Mouse (Mus musculus): ENCODE measurements at regions not wholly inside any gene's neighbourhood (a gene's known extent, or its start where the extent isn't known, plus 50 kb on each side); places are given as distances from the start of the nearest gene placed in this dataset.
"Not testable (repeated sequence)": the region's sequence is repeated elsewhere in the genome, so short reads cannot be mapped to it uniquely, and the experiment has no call there.

DNA sequence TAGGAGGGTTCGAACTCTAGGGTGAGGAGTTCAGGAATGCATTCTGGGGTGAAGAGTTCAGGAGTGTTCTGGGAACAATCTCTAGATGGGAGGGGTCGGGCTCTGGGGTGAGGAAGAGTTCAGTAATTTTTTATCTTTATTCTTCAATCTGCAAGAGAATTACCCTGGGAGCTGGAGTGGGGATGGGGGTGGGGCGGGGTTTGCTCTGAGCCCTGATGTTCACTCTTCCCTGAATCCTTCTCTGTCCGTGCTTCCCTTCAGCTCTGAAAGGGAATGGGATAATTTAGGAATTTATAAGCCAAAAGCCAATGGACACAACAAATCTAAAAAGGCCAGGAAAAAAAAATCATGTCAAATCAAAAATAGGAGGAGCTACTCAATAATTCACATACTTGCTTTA, 122.8 kb upstream of the Trim24 start:
- DNase-seq (ENCODE audit: low read depth) = not testable (repeated sequence)

DNA sequence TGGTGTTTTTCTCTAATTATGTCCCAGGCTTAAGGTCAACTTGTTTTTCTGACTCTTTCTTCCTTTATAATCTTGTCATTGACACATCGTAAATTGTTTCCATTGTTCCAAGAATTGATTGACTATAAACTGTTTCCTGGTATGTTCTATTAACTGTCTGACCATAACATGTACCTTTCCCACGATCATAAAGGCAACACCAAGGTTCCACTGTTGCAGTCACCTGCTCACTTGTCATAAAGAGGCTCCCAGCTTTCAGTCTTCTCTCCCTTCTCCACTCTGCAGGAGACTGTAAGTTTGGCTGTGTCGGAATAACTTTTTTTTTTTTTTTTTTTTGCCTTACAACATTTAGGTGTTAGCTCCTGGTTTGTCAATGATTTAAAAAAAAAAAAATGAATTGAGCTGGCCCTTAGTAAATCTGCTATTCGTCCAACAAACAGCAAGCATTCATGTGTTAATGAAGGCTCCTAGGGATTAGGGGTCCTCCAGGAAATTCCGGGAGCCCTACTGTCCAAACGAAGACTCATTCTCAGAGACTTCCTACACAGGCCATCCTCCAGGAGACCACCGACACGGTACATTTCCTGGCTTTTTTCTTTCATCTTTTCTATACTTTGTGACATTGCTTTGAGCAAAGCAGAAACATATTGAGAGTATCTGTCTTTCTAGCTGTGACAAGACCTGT, 122.2 kb upstream of the Trim24 start:
- no peak for DNase-seq (ENCODE audit: low read depth)

DNA sequence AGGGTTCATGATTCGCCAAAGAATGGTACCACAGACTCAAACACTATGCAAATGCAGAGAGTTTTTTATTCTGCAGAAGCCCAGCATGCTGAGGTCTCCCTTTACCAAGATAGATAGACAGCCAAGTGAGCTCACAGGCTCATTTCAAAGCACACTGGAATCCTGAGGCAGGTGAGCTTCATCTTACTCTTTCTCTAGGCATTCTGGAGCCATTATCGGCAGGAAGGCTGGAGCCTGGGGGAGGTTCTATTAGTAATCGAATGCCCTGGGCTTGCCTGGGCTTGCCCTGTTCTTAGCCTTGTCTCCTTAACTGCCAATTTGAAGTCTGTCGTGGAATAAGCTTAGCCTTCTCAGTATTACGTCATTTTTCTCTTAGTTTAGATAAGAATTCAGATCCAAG, 121.6 kb upstream of the Trim24 start:
- DNase-seq (ENCODE audit: low read depth) = no peak

DNA sequence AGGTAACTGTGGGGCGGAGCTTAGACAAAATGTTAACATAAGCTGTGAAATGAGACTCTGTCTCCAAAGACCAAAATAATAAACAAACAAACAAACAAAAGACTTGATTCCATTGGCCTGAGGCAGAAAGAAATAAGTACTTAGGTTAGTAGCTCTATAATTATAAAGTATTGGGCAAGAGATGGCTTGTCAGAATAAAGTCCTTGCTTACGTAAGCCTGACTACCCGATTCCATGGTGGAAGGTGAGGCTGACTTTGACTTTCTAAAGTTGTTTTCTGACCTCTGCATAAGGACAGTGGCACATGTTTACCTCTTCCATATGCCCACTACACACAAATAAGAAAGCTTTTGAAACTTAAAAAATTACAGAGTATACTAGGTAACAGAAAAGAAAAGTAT, 120.3 kb upstream of the Trim24 start:
- DNase-seq (ENCODE audit: low read depth) = no peak

DNA sequence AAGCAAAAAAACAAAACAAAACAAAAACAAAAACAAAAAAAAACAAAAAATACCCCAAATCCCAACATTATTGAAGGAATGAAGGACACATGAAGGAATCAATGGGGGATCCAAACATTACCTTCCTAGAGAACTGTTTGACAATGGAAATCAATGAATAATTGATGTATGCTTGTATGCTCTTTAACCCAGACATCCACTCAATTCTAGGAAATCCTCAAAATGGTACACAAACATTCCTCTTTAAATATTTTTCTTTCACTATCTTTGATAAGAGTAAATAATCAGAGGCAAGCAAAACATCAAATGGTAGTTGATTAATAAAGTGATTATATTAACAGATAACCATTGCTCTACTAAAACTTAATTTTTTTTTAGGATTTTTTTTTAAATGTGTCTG, 118.9 kb upstream of the Trim24 start:
- DNase-seq (ENCODE audit: low read depth) = no peak

DNA sequence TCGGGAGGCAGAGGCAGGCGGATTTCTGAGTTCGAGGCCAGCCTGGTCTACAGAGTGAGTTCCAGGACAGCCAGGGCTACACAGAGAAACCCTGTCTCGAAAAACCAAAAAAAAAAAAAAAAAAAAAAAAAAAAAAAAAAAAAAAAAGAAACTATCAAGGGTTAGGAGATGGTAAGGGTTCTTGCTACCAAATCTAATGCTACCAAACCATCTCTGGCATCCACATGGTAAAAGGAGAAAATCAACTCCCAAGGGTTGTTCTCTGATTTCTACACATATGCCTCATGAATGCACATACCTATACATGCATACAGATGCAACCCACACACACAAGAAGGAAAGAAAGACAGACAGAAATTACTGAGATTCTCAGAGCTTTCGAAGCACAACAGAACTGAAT, 109.6 kb upstream of the Trim24 start:
- DNase-seq (ENCODE audit: low read depth) = not testable (repeated sequence)

DNA sequence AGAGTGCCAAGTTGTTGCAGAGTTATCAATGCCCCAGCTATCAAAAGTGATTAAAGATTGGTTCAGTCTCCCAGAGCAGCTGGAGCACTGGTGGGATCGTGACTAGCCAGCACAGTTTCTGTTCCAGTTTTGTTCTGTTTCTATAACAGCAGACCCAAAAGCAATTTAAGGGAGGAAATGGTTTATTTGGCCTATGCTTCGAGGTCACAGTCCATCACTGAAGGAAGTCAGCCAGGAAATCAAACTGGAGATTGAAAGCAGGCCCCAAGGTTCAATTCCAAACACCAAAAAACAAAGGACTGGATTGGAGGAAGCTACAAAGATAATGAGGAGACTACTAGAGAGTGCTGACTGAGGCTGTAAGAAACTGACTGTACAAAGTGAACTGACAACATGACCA, 107.6 kb upstream of the Trim24 start:
- no peak for DNase-seq (ENCODE audit: low read depth)

DNA sequence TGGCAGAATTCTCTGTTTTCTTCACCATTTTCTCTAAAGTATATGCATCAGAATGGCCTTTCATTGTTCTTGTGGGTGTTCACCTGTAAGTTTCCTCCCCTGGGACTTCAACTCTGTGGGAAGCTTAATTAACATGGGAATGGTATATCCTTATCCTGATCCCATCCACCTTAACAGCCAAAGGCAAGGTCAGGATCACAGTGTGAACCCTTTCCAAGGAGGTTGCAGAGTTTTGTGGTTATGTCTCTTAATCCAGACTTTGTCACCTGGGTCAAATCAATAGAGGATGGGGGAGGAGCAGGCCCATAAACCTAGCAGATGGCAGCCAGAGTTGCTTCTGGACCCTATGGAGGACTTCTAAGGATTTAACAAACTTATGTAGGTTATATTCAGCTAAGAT, 102.9 kb upstream of the Trim24 start:
- DNase-seq (ENCODE audit: low read depth) = no peak

DNA sequence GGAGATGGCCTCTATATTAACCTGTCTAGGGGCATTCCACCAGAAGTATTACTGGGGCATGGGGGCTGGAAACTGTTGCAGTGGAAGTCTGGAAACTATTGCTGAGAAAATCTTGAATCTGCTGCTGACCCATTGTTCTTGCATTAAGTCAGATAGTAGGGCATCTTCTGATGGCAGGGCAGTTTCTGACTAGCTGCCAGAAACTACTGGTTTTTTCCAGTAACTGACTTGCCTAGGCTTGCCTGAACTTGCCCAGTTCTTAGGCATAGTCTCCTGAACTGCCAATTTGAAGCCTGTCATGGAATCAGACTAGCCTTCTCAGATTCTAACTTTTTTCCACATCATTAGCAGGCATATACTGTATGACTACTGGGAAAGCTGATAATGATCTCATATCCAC, 97.3 kb upstream of the Trim24 start:
- DNase-seq (ENCODE audit: low read depth) = no peak

DNA sequence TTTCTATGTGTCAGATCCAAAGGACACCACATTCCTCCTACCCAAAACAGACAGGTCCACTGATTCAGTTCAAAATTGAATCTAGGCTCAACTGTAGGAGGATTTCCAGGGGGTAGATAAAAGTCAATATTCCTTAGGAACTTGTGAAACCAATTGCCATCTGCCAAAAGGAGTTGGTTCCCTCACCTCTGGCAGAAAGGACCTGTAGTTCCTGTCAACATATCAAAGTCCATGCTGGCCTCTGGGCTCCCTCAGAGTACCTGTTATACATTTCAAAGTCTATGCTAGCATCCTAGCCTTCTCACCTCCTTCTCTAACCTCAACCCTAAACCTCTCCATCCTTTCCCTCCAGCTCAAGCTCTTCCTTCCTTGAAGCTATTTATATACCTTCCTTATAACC, 95.5 kb upstream of the Trim24 start:
- DNase-seq (ENCODE audit: low read depth) = no peak

DNA sequence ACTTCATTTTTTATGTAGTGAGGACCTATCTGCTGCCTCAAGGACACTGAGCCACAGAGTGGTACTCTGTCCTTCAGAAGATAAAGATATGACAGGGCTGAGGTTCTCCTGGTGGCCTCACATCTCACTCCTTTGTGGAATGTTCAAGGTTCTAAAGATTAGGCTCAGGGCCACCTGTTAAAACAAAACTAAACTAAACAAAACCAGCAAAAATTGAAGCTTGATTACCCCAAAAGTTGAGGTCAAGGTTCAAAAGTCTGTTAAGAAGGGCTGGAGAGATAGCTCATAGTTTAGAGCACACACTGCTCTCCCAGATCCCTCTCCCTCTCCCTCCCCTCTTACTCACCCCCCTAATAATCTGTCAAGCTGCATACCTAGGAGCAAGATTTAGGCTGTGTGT, 90.7 kb upstream of the Trim24 start:
- DNase-seq (ENCODE audit: low read depth) = no peak

DNA sequence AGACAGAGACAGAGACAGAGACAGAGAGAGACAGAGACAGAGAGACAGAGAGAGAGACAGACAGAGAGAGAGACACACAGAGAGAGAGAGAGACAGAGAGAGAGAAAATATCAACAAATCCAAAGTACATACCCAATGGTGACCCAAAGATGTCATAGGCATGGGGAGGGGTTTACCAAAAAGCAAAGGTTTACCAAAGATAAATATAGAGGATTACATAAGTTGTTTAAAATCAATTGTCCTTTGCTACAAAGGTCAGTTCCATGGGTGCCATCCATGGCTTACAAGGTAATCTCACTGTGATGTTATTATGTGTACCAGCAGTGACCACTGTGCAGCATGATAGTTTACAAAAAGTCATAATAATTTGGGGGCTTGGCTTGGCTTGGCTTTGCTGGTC, 88.7 kb upstream of the Trim24 start:
- no peak for DNase-seq (ENCODE audit: low read depth)

DNA sequence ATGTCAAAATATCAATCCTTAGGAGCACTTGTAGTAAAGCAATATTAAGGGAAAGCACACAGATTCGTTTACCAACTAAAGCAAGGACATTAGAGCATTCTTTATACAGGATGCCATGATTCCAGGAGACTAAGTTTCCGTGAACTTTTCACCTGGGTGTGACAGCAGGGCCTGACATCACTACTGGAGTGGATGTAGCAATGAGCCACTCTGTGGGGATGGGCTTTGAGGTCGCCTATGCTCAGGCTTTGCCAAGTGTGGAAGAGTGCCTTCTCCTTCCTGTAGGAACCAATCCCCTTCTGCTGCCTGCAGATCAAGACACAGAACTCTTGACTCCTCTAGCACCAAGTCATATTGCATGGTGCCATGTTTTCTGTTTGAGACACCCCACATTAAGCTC, 85.3 kb upstream of the Trim24 start:
- not testable (repeated sequence) for DNase-seq (ENCODE audit: low read depth)

DNA sequence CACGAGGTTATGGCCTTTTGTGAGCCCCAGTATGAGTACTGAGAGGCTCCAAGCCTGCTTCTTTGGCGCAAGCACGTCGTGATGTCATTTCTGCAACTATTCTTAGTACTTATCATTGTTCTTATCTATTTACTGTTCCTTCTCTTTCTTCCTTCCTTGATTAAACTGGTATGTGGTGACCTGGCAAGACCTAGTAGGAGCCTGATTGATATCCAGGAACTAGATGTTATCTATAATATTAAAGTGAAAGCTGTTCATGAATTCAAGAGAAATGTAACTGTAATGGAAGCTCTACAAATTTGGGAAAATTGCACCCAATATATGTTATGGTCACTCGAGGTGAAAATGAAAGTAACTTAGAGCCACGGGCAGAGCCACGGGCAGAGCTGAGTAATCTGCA, 84.9 kb upstream of the Trim24 start:
- no peak for DNase-seq (ENCODE audit: low read depth)

DNA sequence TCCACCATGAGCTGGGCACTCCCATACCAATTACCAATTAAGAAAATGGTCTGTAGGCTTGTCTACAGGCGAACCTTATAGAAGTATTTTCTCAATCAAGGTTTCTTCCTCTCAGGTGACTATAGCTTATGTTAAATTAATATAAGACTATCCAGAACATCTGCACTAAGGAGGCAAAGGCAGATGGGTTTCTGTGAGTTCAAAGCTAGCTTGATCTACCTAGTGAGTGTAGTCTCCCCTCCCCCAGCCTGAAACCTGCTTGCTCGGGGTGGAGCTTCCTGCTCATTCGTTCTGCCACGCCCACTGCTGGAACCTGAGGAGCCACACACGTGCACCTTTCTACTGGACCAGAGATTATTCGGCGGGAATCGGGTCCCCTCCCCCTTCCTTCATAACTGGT, 82.8 kb upstream of the Trim24 start:
- DNase-seq (ENCODE audit: low read depth) = not testable (repeated sequence)

DNA sequence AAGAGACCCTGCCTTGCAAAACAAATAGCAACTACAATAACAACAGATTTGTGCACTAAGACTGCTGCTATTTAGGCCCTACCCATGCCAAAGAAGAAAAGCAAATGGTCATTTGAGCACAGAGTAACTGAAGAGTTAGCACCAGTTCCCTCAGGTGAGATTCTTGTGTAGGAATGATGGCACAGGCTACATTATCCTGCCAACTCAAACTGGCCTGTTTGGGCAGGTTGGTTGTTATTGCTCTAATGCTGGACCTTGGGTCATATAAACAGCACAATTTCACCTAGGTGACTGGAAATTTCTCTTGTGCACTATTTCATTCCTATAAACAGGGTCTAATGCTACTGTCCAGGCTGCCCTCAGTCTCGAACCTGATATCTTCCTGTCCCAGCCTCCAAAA, 79.7 kb upstream of the Trim24 start:
- no peak for DNase-seq (ENCODE audit: low read depth)

DNA sequence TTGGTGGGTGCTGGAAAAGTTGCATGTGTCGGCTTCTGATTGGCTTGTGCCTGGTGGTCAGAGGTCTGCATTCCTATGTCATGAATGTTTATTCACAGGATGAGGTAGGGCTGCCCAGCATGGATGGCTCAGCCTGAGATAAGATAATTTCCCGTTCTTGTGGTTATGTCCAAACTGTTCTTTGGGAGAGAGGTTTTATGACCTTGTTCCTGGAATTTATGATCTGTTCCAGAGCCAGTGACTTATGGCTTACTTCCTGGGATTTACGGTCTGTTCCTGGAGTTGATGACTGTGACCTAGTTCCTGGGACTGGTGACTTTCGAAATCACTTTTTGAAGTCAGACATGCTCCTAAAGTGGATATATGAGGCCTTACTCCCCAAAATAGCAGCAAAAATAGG, 76.4 kb upstream of the Trim24 start:
- no peak for DNase-seq (ENCODE audit: low read depth)

DNA sequence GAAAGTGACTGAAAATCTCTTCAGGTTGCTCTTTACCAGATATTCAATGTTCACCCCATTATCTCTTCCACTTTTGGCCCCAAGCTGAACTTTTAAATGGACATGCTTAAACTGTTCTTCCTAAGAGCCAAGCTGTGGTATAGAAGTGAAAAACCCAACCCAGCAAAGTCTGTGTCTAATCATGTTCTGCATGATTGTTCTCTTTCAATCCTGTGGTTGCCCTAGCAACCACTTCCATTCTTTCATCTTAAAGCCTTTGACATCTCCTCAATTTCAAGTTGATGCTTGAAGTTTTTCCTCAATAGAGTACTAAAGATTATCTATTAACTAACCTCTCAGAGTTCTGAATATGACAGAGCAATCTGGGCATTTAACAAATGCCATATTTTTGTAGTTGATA, 75.6 kb upstream of the Trim24 start:
- no peak for DNase-seq (ENCODE audit: low read depth)

DNA sequence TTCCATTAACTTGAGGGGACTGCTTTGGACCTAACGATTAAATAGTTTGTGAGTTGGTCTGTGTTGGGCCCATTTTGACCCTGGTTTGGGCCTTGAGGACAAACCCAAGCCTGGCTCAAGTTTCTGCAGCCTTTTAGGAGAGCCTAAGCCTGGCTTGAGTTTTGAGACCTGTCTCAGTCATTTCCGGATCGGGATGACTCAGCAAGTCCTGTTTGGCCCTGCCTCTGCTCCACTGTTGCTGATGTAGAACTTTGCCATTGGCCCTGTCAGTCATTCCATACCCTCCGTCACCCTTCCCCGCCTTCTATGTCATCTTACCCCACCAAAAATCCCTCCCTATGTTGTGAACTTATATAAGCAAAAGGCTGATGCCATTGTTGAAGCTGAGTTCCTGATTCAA, 67.4 kb upstream of the Trim24 start:
- no peak for DNase-seq (ENCODE audit: low read depth)

DNA sequence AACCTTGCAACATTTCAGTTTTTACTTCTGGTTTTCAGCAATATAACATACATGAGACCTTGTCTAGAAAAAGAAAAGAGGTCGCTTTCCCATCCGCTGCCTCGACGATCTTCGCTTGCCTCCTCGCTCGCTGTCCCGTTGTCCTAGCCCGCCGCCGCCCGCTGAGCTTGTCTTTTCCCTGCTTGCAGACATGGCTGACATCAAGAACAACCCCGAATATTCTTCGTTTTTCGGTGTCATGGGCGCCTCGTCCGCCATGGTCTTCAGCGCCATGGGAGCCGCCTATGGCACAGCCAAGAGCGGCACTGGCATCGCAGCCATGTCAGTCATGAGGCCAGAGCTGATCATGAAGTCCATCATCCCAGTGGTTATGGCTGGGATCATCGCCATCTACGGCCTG, 64.7 kb upstream of the Trim24 start:
- DNase-seq (ENCODE audit: low read depth) = not testable (repeated sequence)

DNA sequence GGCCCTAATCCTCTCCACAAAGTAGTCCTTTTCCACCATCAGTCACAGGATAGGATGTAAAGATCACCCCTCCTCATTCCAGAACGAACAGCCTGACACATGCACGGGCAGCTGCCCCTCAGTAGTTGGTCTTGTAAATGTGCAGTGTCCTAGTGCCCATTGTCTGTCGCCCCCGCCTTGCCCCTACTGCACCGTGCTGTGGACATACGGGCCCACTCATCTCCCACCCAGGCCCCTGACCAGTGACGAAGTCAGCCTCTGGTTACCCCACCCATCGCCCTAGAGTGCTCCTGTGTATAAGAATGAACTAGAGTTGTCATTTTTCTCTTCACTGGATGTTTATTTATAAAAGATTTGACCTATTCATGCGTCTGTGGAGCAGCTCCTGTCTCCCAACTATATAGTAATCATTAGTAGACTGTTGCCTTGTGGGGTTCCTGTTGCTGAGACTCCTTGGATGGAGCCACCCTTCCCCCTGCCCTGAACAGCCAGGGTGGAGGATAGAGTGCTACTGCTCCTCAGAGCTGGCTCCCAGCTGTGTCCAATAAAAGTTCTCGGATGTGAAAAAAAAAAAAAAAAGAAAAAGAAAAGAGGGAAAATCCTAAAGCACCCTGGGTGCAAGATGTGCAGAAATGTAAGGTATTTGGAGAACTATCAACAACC, 64.0 kb upstream of the Trim24 start:
- not testable (repeated sequence) for DNase-seq (ENCODE audit: low read depth)

DNA sequence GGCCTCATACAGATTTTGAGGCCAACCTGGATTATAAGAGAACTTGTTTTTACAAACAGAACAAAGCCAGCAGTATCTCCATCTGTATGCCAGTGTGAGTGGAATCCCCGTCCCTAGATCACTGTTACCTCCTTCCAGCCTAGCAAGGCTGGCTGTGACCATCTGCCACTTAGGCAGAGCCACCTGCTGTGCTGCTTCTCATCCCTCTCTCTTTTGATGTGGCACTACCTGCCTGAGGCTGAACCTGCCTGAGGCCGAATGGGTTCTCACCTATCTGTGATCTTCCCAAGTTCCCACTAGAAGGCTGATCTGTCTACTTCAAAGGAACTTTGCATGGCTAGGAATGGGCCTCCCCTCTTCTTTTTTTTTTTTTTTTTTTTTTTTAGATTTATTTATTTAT, 55.4 kb upstream of the Trim24 start:
- not testable (repeated sequence) for DNase-seq (ENCODE audit: low read depth)
